Mouse (Mus musculus): Measurements from ENCODE around the gene Tas1r1.

The Tas1r1 gene

DNA sequence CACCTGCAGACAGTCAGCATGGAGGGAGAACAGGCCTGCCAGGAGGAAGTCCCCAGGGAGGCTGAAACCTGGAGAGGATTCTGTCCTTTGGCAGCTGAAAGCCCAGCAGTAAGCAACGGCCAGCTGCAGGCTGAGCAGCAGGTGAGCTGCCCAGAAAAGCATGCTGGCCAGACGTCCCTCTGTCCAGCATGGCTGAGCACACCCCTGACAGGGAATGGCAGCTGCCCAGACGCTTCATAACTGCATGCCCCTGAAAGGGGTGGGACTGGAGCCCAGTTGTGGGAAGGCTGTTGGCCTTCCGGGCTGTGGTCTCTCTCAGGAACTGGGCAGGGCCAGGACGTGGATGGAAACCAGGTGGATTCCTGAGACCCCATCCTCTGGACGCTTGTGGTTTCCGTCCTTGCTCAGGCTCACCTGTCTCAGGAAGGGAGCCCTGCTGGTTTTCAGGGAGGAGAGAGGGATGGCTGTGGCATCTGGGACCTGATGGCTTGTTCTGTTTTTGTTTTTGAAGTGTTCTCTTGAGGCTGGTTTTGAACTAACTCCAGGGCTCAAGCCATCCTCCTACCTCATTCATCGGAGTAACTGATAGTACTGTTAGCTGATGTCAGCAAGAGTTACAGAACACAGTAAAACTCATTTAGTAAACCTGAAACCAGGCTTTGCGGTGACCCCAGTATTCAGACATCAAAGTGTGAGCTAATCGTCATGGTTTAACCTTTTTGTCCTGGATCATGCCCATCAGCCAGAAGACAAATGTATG is at the start of gene Tas1r1:
Gene Tas1r1, minus strand, starts transcription at position 344 of the 760 bp plus-strand sequence.
- no peak for DNase-seq (ENCODE audit: low spot score in 2 of 2)

DNA sequence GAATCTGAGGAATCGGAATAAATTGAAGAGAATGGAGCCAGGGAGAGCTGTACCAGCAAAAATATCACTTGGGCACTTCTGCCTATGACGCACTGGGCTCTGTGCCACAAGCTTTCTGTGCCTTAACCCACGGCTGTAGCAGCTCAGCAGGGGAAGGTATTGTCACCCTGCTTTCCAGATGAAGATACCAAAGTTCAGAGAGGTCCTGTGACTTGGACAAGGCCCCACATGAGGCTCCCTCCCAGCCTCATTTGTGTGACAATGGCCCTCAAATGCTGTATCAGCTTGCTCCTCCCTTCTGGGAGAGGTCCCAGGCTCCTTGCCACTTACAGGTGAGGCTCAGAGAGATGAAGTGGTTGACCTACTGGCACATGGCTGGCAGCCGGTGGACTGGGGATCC is 49.8 kb upstream of the Tas1r1 start:
- DNase-seq (ENCODE audit: low spot score in 2 of 2) = peak; percentile 57 to 72

- no peak for DNase-seq (ENCODE audit: low spot score in 2 of 2)
Measured at GRCm38 (mm10) chr4:152087211-152088081, 49.1 kb upstream of the Tas1r1 start.

DNA sequence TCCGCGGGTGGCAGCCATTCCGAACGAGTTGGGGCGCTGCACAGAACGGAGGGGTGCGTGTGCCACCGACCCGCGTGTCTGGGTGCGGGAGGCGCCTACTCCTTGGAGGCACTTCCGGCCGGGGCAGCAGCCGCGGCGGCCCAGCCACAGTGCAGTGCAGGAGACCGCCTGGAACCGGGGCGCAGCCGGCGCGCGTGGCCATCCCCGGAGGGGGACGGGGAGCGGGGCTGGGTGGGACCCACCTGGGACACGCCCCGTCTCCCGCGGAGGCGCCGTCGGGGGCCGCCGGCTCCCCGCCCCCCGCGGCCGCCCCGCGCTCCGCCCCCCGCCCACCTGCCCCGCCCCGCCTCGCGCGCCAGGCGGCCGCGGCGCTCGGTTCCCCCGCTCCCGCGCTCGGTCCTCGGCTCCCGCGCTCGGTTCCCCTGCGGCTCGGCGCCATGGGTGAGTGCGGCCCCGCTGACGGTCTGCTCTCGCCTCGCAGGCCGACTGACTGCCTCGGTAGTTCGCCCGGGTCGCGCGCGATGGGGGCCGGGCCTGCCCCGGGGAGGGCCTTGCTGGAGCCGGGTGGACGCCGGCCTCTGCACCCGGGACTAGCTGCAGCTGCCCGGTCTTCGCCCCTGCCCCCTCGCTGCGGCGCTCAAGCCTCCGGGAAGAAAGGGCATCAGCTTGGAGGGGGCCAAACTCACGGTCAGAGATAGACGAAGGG is 48.3 kb upstream of the Tas1r1 start:
- no peak for DNase-seq (ENCODE audit: low spot score in 2 of 2)

DNA sequence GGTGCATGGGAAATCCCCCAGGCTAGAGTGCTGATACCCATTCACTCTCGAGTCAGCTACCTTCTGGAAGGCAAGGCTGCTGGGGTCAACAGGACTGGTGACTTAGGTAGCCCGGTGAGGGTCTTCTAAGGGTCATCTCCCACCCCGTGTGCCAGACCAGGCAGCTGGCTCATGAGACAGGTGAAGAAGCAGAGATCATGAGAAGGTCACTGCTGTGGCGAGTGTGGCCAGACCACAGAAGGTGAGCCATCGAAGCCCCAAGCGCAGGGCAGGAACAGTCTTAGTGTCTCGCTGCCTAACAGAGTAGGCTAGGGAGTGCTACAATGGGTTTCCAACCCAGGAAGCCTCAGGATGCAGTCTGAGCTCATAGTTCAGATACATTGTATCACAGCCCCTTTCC is 46.2 kb upstream of the Tas1r1 start:
- no peak for DNase-seq (ENCODE audit: low spot score in 2 of 2)

- no peak for DNase-seq (ENCODE audit: low spot score in 2 of 2)
Measured at GRCm38 (mm10) chr4:152083611-152084220, 45.3 kb upstream of the Tas1r1 start.

DNA sequence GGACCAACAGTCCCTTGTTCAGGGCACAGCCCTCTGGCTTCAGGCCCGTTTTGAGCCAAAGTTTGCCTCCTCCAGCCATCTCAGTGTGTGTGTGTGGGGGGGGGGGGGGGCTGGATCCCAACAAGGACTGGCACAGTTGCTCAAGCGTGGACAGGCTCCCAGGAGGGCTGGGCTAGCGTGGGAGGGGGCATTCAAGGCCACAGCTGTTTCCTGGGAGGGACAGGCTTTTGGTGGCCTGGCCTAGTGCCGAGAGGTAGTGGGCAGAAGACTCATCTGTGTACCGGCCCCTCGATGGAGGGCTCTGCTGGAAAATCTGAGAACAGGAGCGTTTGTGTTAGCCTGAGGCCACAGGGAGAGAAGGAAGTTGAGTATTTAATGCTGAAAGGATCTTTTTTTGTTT is 41.6 kb upstream of the Tas1r1 start:
- DNase-seq (ENCODE audit: low spot score in 2 of 2) = no peak

GRCm38 (mm10) chr4:152079261-152079660 is 40.9 kb upstream of the Tas1r1 start:
- no peak for DNase-seq (ENCODE audit: low spot score in 2 of 2)

GRCm38 (mm10) chr4:152078105-152078530 is 39.8 kb upstream of the Tas1r1 start:
- DNase-seq (ENCODE audit: low spot score in 2 of 2) = no peak

GRCm38 (mm10) chr4:152077191-152077590 is 38.8 kb upstream of the Tas1r1 start:
- no peak for DNase-seq (ENCODE audit: low spot score in 2 of 2)

DNA sequence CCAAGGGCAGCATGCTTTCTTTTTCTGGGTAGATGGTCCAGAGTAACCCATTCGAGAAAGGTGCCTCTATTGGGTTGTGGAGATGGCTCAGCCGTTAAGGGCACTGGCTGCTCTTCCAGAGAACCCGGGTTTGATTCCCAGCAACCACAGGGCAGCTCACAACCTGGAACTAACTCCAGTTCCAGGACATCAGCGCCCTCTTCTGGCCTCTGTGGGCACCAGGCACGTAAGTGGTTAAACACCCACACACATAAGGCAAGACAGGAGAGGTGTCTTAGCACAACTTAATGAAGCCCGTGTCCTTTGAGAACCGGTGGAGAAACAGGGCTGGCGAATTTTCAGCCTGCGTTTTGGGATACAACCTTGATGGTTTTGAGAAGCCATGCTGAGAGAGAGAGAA is 36.2 kb upstream of the Tas1r1 start:
- DNase-seq (ENCODE audit: low spot score in 2 of 2) = no peak

GRCm38 (mm10) chr4:152073715-152074114 is 35.3 kb upstream of the Tas1r1 start:
- no peak for DNase-seq (ENCODE audit: low spot score in 2 of 2)

GRCm38 (mm10) chr4:152072655-152073054 is 34.3 kb upstream of the Tas1r1 start:
- no peak for DNase-seq (ENCODE audit: low spot score in 2 of 2)

GRCm38 (mm10) chr4:152072121-152072601 is 33.8 kb upstream of the Tas1r1 start, which contains the start of gene Plekhg5:
Gene Plekhg5, plus strand, starts transcription at chr4:152072498.
- DNase-seq (ENCODE audit: low spot score in 2 of 2) = no peak

- no peak for DNase-seq (ENCODE audit: low spot score in 2 of 2)
Measured at GRCm38 (mm10) chr4:152070494-152071396, 32.4 kb upstream of the Tas1r1 start.

- no peak for DNase-seq (ENCODE audit: low spot score in 2 of 2)
Measured at GRCm38 (mm10) chr4:152069245-152069644, 30.9 kb upstream of the Tas1r1 start.

- no peak for DNase-seq (ENCODE audit: low spot score in 2 of 2)
Measured at GRCm38 (mm10) chr4:152068166-152068724, 29.9 kb upstream of the Tas1r1 start.

GRCm38 (mm10) chr4:152067280-152067679 is 28.9 kb upstream of the Tas1r1 start:
- DNase-seq (ENCODE audit: low spot score in 2 of 2) = no peak

- DNase-seq (ENCODE audit: low spot score in 2 of 2) = no peak
Measured at GRCm38 (mm10) chr4:152062390-152063110, 24.2 kb upstream of the Tas1r1 start.
